10 mouse cellular contexts compared by ENCODE assay signal in genomic region chr11:88686061-88686460, GRCm38 (mm10). TPM values are rescaled to one million over a fixed set of nuclear protein-coding genes. Genes with fewer than 3 reads are reported as not detected.
DNase-seq lines count a peak whose midpoint lies in the region; ATAC-seq and TF ChIP-seq lines count a peak whose summit lies in the region.
"Had no signal": no experiment of that assay in that cellular context is flagged by ENCODE, and none has a peak within 500 bp of the region (broad histone marks: within the 10 kb centered on the region; RNA-seq: fewer than 3 reads in every experiment).

No protein-coding gene starts in this region.

- no peak overlapping the region for H3K9ac ChIP-seq in embryonic facial prominence, embryonic 15.5 days
- H3K9ac ChIP-seq in kidney, embryonic 15.5 days = peak overlapping the region; percentile 28; the same call in 1 of the 2 replicates
- H3K9ac ChIP-seq in stomach, embryonic 15.5 days = no peak overlapping the region
- H3K9ac ChIP-seq: liver, postnatal 0 days had no signal

- H3K27me3 ChIP-seq in embryonic facial prominence, embryonic 15.5 days = no peaks in the 10 kb centered on the region
- H3K27me3 ChIP-seq in kidney, embryonic 15.5 days = no peaks in the 10 kb centered on the region
- H3K27me3 ChIP-seq in stomach, embryonic 15.5 days (replicated peaks) = no peaks in the 10 kb centered on the region

- no peak overlapping the region for H3K4me2 ChIP-seq in embryonic facial prominence, embryonic 15.5 days (replicated peaks)
- no peak overlapping the region for H3K4me2 ChIP-seq in kidney, embryonic 15.5 days
- H3K4me2 ChIP-seq in stomach, embryonic 15.5 days = no peak overlapping the region
- H3K4me2 ChIP-seq: heart, embryonic 11.5 days had no signal

- WGBS in embryonic facial prominence, embryonic 15.5 days = 60% methylated on average over 7 of the region's 7 CpGs
- WGBS in kidney, embryonic 15.5 days = 26% methylated on average over 7 of the region's 7 CpGs
- 66% methylated on average over 7 of the region's 7 CpGs for WGBS in stomach, embryonic 15.5 days

- H3K4me3 ChIP-seq in layer of hippocampus, adult 2 months = no peak overlapping the region
- no peak overlapping the region for H3K4me3 ChIP-seq in embryonic facial prominence, embryonic 15.5 days (replicated peaks)
- no peak overlapping the region for H3K4me3 ChIP-seq in kidney, embryonic 15.5 days (replicated peaks)
- H3K4me3 ChIP-seq in stomach, embryonic 15.5 days (replicated peaks) = no peak overlapping the region

- intact Hi-C loops in heart, postnatal 25 days (cut with DNase I) = no loop called here

- no peaks in the 10 kb centered on the region for H3K36me3 ChIP-seq in embryonic facial prominence, embryonic 15.5 days
- H3K36me3 ChIP-seq in kidney, embryonic 15.5 days = peaks cover 39% of the 10 kb centered on the region
- 0 out of 2 replicates have a peak, but pooled peaks cover 2% of the 10 kb centered on the region for H3K36me3 ChIP-seq in stomach, embryonic 15.5 days

- TF ChIP-seq CTCF in layer of hippocampus, adult 2 months (conservative IDR thresholded peaks at IDR 0.05) = no peak

- no peak for ATAC-seq in embryonic facial prominence, embryonic 15.5 days (ENCODE audit: insufficient number of reproducible peaks, low FRiP score, low TSS enrichment, low read depth)
- ATAC-seq in kidney, embryonic 15.5 days (replicated peaks; ENCODE audit: low FRiP score) = peak; percentile 37; the same call in 1 of the 2 replicates
- ATAC-seq in stomach, embryonic 15.5 days (ENCODE audit: insufficient read depth, low FRiP score, low read depth) = no peak
- ATAC-seq: liver, postnatal 0 days had no signal

- no peak for DNase-seq in layer of hippocampus, adult 2 months (ENCODE audit: low spot score in 2 of 2)
- no peak for DNase-seq in layer of hippocampus, postnatal 25 days (ENCODE audit: extremely low spot score in 1 of 2, low spot score in 1 of 2)
- no peak for DNase-seq in layer of hippocampus, postnatal 36 days
- DNase-seq in heart, postnatal 25 days (ENCODE audit: low spot score) = no peak
- DNase-seq: cerebellum, adult 2 months; liver, postnatal 0 days had no signal

- H3K9me3 ChIP-seq in embryonic facial prominence, embryonic 15.5 days (replicated peaks) = no peaks in the 10 kb centered on the region
- H3K9me3 ChIP-seq in kidney, embryonic 15.5 days (replicated peaks) = no peaks in the 10 kb centered on the region
- H3K9me3 ChIP-seq in stomach, embryonic 15.5 days = no peaks in the 10 kb centered on the region

- peaks cover 51% of the 10 kb centered on the region for H3K4me1 ChIP-seq in embryonic facial prominence, embryonic 15.5 days
- H3K4me1 ChIP-seq in kidney, embryonic 15.5 days = peaks cover 94% of the 10 kb centered on the region
- H3K4me1 ChIP-seq in stomach, embryonic 15.5 days = peaks cover 44% of the 10 kb centered on the region

- 0 out of 2 replicates have a peak overlapping the region, but pooled peaks have one; percentile 36 for H3K27ac ChIP-seq in layer of hippocampus, adult 2 months
- peak overlapping the region; percentile 66 for H3K27ac ChIP-seq in embryonic facial prominence, embryonic 15.5 days (replicated peaks)
- H3K27ac ChIP-seq in kidney, embryonic 15.5 days = peak overlapping the region; percentile 87
- H3K27ac ChIP-seq in stomach, embryonic 15.5 days = 0 out of 2 replicates have a peak overlapping the region, but pooled peaks have one; percentile 59

RNA-seq across cellular contexts. Expression of gene Msi2, which starts 32.3 kb away (rescaled TPM):
- 100 to 1,000 TPM; 103 to 114 TPM for total RNA-seq in layer of hippocampus, adult 2 months (2021)
- 10 to 100 TPM; 89.4 to 90.0 TPM for total RNA-seq in layer of hippocampus, postnatal 25 days (2021)
- polyA plus RNA-seq in embryonic facial prominence, embryonic 15.5 days (2015; fragmentation: Nextera tagmentation; extraction: Ambion mirVana) = 18.3 and 19.7 TPM in 2 replicates
- polyA plus RNA-seq in kidney, embryonic 15.5 days (2015; fragmentation: Nextera tagmentation; extraction: Ambion mirVana) = 29.1 and 29.3 TPM in 2 replicates
- 12.1 and 13.7 TPM in 2 replicates for polyA plus RNA-seq in stomach, embryonic 15.5 days (2015; fragmentation: Nextera tagmentation; extraction: Ambion mirVana)
- total RNA-seq in layer of hippocampus, postnatal 36 days (2021) = 100 to 1,000 TPM; 105 to 113 TPM
- 100 to 1,000 TPM; 191 to 211 TPM for total RNA-seq in heart, postnatal 25 days (2021)

Comparison
In these comparisons a context has a peak if more than half of its experiments do, and no peak if none do; other contexts are left out.
1. H3K27ac ChIP-seq: peak in every context shown above with its lines; median percentile 87 in kidney, embryonic 15.5 days; 66 in embryonic facial prominence, embryonic 15.5 days; 59 in stomach, embryonic 15.5 days; 36 in layer of hippocampus, adult 2 months.